Mouse (Mus musculus) heart, adult 2 months (tissue): ENCODE measurements around the gene Fyb. TPM values are rescaled to one million over a fixed set of nuclear protein-coding genes. Genes with fewer than 3 reads are reported as not detected.

Experiments
- DNase-seq, 2 experiments: peaks; one replicate each; pipeline ENCODE4 v3.0.0; 2021
- H3K27ac ChIP-seq: fragments of 200-600 bp; 2 replicates; pipeline ENCODE4 v1.8.1; 2022
- H3K27me3 ChIP-seq: fragments of 200-500 bp; 2 replicates; pipeline ENCODE4 v1.6.1; 2012; ENCODE audit warnings: mild to moderate bottlenecking, low read length, inconsistent platforms, mixed read lengths; ENCODE audit not compliant: control insufficient read depth, insufficient read depth
- H3K36me3 ChIP-seq: fragments of 200-500 bp; 2 replicates; pipeline ENCODE4 v1.6.1; 2012; ENCODE audit warnings: low read length, inconsistent platforms; ENCODE audit not compliant: control insufficient read depth, insufficient read depth
- H3K4me1 ChIP-seq: fragments of 200-500 bp; 2 replicates; pipeline ENCODE4 v1.6.1; 2011; ENCODE audit warnings: low read length; ENCODE audit not compliant: control insufficient read depth, insufficient read depth
- H3K4me3 ChIP-seq: fragments of 200-600 bp; 2 replicates; pipeline ENCODE4 v1.8.1; 2022
- H3K79me2 ChIP-seq: fragments of 200-500 bp; replicated peaks from 2 replicates; pipeline ENCODE4 v1.6.1; 2012; ENCODE audit warnings: mild to moderate bottlenecking, inconsistent platforms, low read length, moderate library complexity, mixed read lengths; ENCODE audit not compliant: control insufficient read depth, insufficient read depth
- H3K9ac ChIP-seq: fragments of 200-500 bp; 2 replicates; pipeline ENCODE4 v1.6.1; 2012; ENCODE audit warnings: low read depth, mild to moderate bottlenecking, control low read depth, inconsistent platforms, low read length, mixed read lengths
- CTCF ChIP-seq: fragments of 200-600 bp; IDR thresholded peaks from 2 replicates; pipeline ENCODE4 v1.8.1; 2022; ENCODE audit warnings: antibody characterized with exemption, mild to moderate bottlenecking, moderate library complexity
- EP300 ChIP-seq: fragments of 200-500 bp; IDR thresholded peaks from 2 replicates; pipeline ENCODE4 v1.6.1; 2011; ENCODE audit warnings: low read depth, low read length, control low read depth; ENCODE audit not compliant: insufficient read depth
- POLR2A ChIP-seq: fragments of 200-500 bp; IDR thresholded peaks from 2 replicates; pipeline ENCODE4 v1.6.1; 2011; ENCODE audit warnings: mild to moderate bottlenecking, low read depth, low read length, control low read depth; ENCODE audit not compliant: insufficient read depth
- WGBS: fragments of 180-500 bp; shearing (Covaris S2); methylation state at CpG from one replicate; pipeline ENCODE4 v1.1.7; 2018; 5-methylcytosine and 5-hydroxymethylcytosine counted together
- intact Hi-C: fragments of 180-260 bp; cut with DNase I; formaldehyde crosslinking; loops from one replicate; pipeline ENCODE4 v1.15.1; 2025
- polyA plus RNA-seq: library from polyadenylated mRNA; depleted of rRNA; stranded (reverse); fragments of >200 nt; gene quantifications from 2 replicates; pipeline ENCODE4 v1.2.3, GENCODE M21; 2012
- total RNA-seq, 2 experiments: library from RNA; stranded (reverse); gene quantifications; 2 replicates each; pipeline ENCODE4 v1.2.3; 2021

The Fyb gene
- total and polyA plus RNA-seq, 3 experiments: 4.1 to 45.7 (median 25.2) TPM

- Histone ChIP-seq H3K27ac (no peak overlapping the region), H3K4me1 (no peaks in the 10 kb centered on the region), H3K9ac (no peak overlapping the region), H3K4me3 (no peak overlapping the region), H3K36me3 (no peaks in the 10 kb centered on the region), H3K27me3 (no peaks in the 10 kb centered on the region), H3K79me2 (no peaks in the 10 kb centered on the region)
- no peak for DNase-seq
- intact Hi-C loops: no loop called here
- TF ChIP-seq EP300 (no peak), POLR2A (no peak), CTCF (no peak)
- 72% methylated on average over 5 of the region's 5 CpGs for WGBS
These were observed 93.9 kb downstream of the Fyb start for GRCm38 (mm10) chr15:6616382-6617149.

- H3K36me3 ChIP-seq: no peaks in the 10 kb centered on the region
- TF ChIP-seq CTCF: no peak
- TF ChIP-seq POLR2A: no peak
- TF ChIP-seq EP300: no peak
- intact Hi-C loops: loop anchor here (10.0 kb wide), 2 partner anchors 115 to 125 kb away; no protein-coding TSS in a partner anchor
- DNase-seq: no peak
- H3K27me3 ChIP-seq: no peaks in the 10 kb centered on the region
- no peaks in the 10 kb centered on the region for H3K79me2 ChIP-seq
- no peak overlapping the region for H3K4me3 ChIP-seq
- H3K9ac ChIP-seq: no peak overlapping the region
- WGBS: 85% methylated on average over 12 of the region's 12 CpGs
- H3K4me1 ChIP-seq: peaks cover 2% of the 10 kb centered on the region
- H3K27ac ChIP-seq: no peak overlapping the region
These were observed 97.1 kb downstream of the Fyb start for GRCm38 (mm10) chr15:6619558-6620316.

GRCm38 (mm10) chr15:6622512-6622911, 99.9 kb downstream of the Fyb start:
- intact Hi-C loops: loop anchor here (10.0 kb wide), 2 partner anchors 118 to 122 kb away; no protein-coding TSS in a partner anchor

GRCm38 (mm10) chr15:6623529-6624228, 101.0 kb downstream of the Fyb start:
- TF ChIP-seq EP300 (no peak), CTCF (no peak), POLR2A (no peak)
- no peak overlapping the region for H3K9ac ChIP-seq
- DNase-seq: no peak
- no peaks in the 10 kb centered on the region for H3K79me2 ChIP-seq
- H3K4me3 ChIP-seq: no peak overlapping the region
- no peaks in the 10 kb centered on the region for H3K36me3 ChIP-seq
- WGBS: 46% methylated on average over 8 of the region's 8 CpGs
- H3K27me3 ChIP-seq: no peaks in the 10 kb centered on the region
- peaks cover 2% of the 10 kb centered on the region for H3K4me1 ChIP-seq
- H3K27ac ChIP-seq: no peak overlapping the region
- intact Hi-C loops: loop anchor here (10.0 kb wide), 2 partner anchors 119 to 121 kb away; no protein-coding TSS in a partner anchor

More at GRCm38 (mm10) chr15:6622512-6622911, 99.9 kb downstream of the Fyb start:
- no peaks in the 10 kb centered on the region for H3K79me2 ChIP-seq
- no peak overlapping the region for H3K27ac ChIP-seq
- H3K36me3 ChIP-seq: no peaks in the 10 kb centered on the region
- peaks cover 2% of the 10 kb centered on the region for H3K4me1 ChIP-seq
- H3K4me3 ChIP-seq: no peak overlapping the region
- H3K9ac ChIP-seq: no peak overlapping the region
- TF ChIP-seq CTCF (peak; percentile 88), EP300 (no peak)
- DNase-seq: peak; percentile 60 to 77
- no peaks in the 10 kb centered on the region for H3K27me3 ChIP-seq
- 6% methylated on average over 5 of the region's 5 CpGs for WGBS

GRCm38 (mm10) chr15:6624365-6625182, 101.9 kb downstream of the Fyb start:
- intact Hi-C loops: loop anchor here (10.0 kb wide), 2 partner anchors 120 kb away; no protein-coding TSS in a partner anchor
- Histone ChIP-seq H3K27ac (no peak overlapping the region), H3K36me3 (no peaks in the 10 kb centered on the region), H3K9ac (no peak overlapping the region), H3K27me3 (no peaks in the 10 kb centered on the region), H3K4me3 (no peak overlapping the region), H3K4me1 (peaks cover 2% of the 10 kb centered on the region), H3K79me2 (no peaks in the 10 kb centered on the region)
- WGBS: 41% methylated on average over 18 of the region's 18 CpGs
- no peak for TF ChIP-seq EP300
- no peak for TF ChIP-seq POLR2A
- TF ChIP-seq CTCF: no peak
- no peak for DNase-seq
